Mouse (Mus musculus): Measurements from ENCODE around the gene Naa80. TPM values are rescaled to one million over a fixed set of nuclear protein-coding genes. Genes with fewer than 3 reads are reported as not detected.
"Not testable (repeated sequence)": the region's sequence is repeated elsewhere in the genome, so short reads cannot be mapped to it uniquely, and the experiment has no call there.

The Naa80 gene
- polyA plus RNA-seq, 1 experiment from 2014 or later = 14.7 TPM

- ATAC-seq (ENCODE audit: low FRiP score, low read depth) = no peak
- 6% methylated on average over 8 of the region's 8 CpGs for WGBS
- H3K4me1 ChIP-seq = peaks cover 60% of the 10 kb centered on the region
- H3K4me2 ChIP-seq (replicated peaks) = peak overlapping the region; percentile 58
- no peak overlapping the region for H3K27ac ChIP-seq (replicated peaks)
- H3K9ac ChIP-seq (replicated peaks) = peak overlapping the region; percentile 54
- no peaks in the 10 kb centered on the region for H3K9me3 ChIP-seq
- H3K4me3 ChIP-seq = peak overlapping the region; percentile 36
- H3K36me3 ChIP-seq = peaks cover 3% of the 10 kb centered on the region
- H3K27me3 ChIP-seq = peaks cover 64% of the 10 kb centered on the region
Measured at GRCm38 (mm10) chr9:107551890-107552355, 26.8 kb upstream of the Naa80 start.

DNA sequence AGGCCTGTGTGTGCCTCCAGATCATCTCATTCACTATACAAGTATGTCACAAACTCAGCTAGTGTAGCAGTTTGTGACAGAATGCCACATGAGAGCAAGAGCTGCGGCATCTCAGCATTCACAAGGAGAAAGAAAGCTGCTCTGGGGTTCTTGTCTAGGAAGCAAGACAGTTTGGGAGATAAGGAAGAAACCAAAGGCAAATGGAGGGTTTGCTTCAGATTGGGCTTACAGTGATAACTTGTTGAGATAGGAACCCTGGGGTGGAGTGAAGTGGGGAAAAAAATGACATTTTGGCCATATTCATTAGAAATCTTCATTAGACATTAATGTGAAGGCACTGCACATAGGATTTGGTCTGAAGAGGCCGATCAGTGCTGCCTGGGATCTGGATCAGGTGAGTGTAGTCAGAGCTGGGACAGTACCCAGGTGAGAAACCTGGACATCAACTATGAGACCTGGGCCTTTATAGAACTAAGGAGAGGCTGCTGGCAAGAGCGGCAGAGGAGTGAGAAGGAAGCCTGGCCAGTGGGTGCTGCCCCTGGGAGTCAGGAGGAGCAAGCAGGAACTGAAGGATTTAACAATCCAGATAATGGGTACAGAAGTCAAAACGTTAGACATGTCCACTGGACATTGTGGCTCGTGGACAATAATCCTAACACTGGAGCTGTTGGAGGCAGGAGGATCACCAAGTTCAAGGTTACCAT is 25.8 kb upstream of the Naa80 start:
- Histone ChIP-seq H3K9ac (replicated peaks) (no peak overlapping the region), H3K36me3 (peaks cover 12% of the 10 kb centered on the region), H3K27ac (replicated peaks) (no peak overlapping the region), H3K4me3 (no peak overlapping the region), H3K27me3 (peaks cover 58% of the 10 kb centered on the region), H3K9me3 (no peaks in the 10 kb centered on the region), H3K4me2 (replicated peaks) (peak overlapping the region; percentile 94; the same call in 1 of the 2 replicates), H3K4me1 (peaks cover 54% of the 10 kb centered on the region)
- ATAC-seq (ENCODE audit: low FRiP score, low read depth) = no peak
- WGBS = 84% methylated on average over 5 of the region's 5 CpGs

- peak; percentile 81 for ATAC-seq (ENCODE audit: low FRiP score, low read depth)
- WGBS = 7% methylated on average over 37 of the region's 37 CpGs
- peak overlapping the region; percentile 94 for H3K4me2 ChIP-seq (replicated peaks)
- no peaks in the 10 kb centered on the region for H3K9me3 ChIP-seq
- peaks cover 20% of the 10 kb centered on the region for H3K36me3 ChIP-seq
- peak overlapping the region; percentile 68 for H3K9ac ChIP-seq (replicated peaks)
- H3K27ac ChIP-seq (replicated peaks) = peak overlapping the region; percentile 88
- H3K4me3 ChIP-seq = peak overlapping the region; percentile 79
- peaks cover 54% of the 10 kb centered on the region for H3K4me1 ChIP-seq
- H3K27me3 ChIP-seq = peaks cover 50% of the 10 kb centered on the region
Measured at GRCm38 (mm10) chr9:107553541-107554318, 25.0 kb upstream of the Naa80 start.

GRCm38 (mm10) chr9:107554319-107554825 is 24.3 kb upstream of the Naa80 start:
- under 1% methylated on average over 53 of the region's 53 CpGs for WGBS
- Histone ChIP-seq H3K9me3 (no peaks in the 10 kb centered on the region), H3K4me3 (peak overlapping the region; percentile 79), H3K27me3 (peaks cover 43% of the 10 kb centered on the region), H3K9ac (replicated peaks) (peak overlapping the region; percentile 75), H3K27ac (replicated peaks) (peak overlapping the region; percentile 88), H3K4me1 (peaks cover 54% of the 10 kb centered on the region), H3K4me2 (replicated peaks) (peak overlapping the region; percentile 94), H3K36me3 (peaks cover 27% of the 10 kb centered on the region)
- ATAC-seq (ENCODE audit: low FRiP score, low read depth) = peak; percentile 94

DNA sequence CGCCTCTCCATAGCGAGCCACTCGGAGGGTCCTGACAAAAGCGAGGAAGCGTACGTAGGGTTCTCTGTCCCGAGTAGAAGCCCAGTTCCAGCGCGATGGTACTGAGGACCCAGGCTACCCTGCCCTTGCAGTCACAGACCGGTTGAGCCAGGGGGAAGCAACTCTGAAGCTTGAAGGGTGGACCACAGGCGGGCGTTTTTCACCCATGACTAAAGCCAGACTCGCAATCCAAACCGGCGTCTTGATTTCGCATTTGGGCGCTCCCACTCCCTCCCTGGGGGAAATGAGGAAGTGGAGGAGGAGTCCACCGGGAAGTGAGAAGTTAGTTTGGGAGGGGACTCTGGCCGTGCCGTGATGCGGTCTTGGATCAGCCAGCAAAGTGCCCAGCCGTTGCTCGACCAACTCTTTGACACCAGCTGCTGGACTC is 23.6 kb upstream of the Naa80 start:
- Histone ChIP-seq H3K4me1 (peaks cover 54% of the 10 kb centered on the region), H3K9me3 (no peaks in the 10 kb centered on the region), H3K36me3 (peaks cover 34% of the 10 kb centered on the region), H3K4me2 (replicated peaks) (peak overlapping the region; percentile 94), H3K4me3 (peak overlapping the region; percentile 79), H3K9ac (replicated peaks) (peak overlapping the region; percentile 75), H3K27ac (replicated peaks) (peak overlapping the region; percentile 88), H3K27me3 (peaks cover 36% of the 10 kb centered on the region)
- WGBS = under 1% methylated on average over 23 of the region's 23 CpGs
- ATAC-seq (ENCODE audit: low FRiP score, low read depth) = no peak; the same call in 1 of the 2 replicates

DNA sequence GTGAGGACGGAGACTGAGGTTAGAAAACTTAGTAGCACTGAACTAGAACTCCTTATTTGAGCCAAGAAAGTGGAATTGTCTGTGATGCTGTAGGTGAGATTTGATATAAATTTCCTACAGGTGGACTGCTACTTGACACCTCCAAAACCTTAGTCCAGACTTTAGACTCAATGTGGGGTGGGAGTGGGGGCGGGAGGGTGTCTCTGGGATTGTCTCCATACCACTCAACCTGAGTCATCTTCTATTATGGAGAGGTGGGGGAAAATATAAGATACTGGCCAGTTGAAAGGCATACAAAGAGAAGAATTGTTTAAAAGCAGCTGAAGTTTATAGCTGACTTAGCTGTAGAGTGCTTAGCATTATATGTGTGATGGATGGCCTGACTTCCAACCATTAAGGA is 23.0 kb upstream of the Naa80 start:
- Histone ChIP-seq H3K4me1 (peaks cover 51% of the 10 kb centered on the region), H3K36me3 (peaks cover 40% of the 10 kb centered on the region), H3K4me3 (peak overlapping the region; percentile 79), H3K9me3 (no peaks in the 10 kb centered on the region), H3K27me3 (peaks cover 30% of the 10 kb centered on the region), H3K27ac (replicated peaks) (no peak overlapping the region), H3K9ac (replicated peaks) (peak overlapping the region; percentile 75), H3K4me2 (replicated peaks) (peak overlapping the region; percentile 94)
- WGBS = 42% methylated on average over 2 of the region's 2 CpGs
- no peak for ATAC-seq (ENCODE audit: low FRiP score, low read depth)

- H3K4me2 ChIP-seq (replicated peaks) = peak overlapping the region; percentile 94
- peaks cover 23% of the 10 kb centered on the region for H3K27me3 ChIP-seq
- no peak overlapping the region for H3K27ac ChIP-seq (replicated peaks)
- H3K36me3 ChIP-seq = peaks cover 47% of the 10 kb centered on the region
- H3K4me3 ChIP-seq = 0 out of 2 replicates have a peak overlapping the region, but pooled peaks have one; percentile 5
- 88% methylated on average over 3 of the region's 3 CpGs for WGBS
- H3K4me1 ChIP-seq = peaks cover 44% of the 10 kb centered on the region
- H3K9ac ChIP-seq (replicated peaks) = no peak overlapping the region
- no peaks in the 10 kb centered on the region for H3K9me3 ChIP-seq
- no peak for ATAC-seq (ENCODE audit: low FRiP score, low read depth)
Measured at GRCm38 (mm10) chr9:107556346-107556745, 22.3 kb upstream of the Naa80 start.

- peak within 1 kb of the TSS; percentile 88 for H3K4me3 ChIP-seq
- peaks cover 58% of the 10 kb centered on the region for H3K36me3 ChIP-seq
- ATAC-seq (ENCODE audit: low FRiP score, low read depth) = peak; percentile 96
- H3K9me3 ChIP-seq = no peaks in the 10 kb centered on the region
- peak within 1 kb of the TSS; percentile 88 for H3K9ac ChIP-seq (replicated peaks)
- H3K27ac ChIP-seq (replicated peaks) = peak within 1 kb of the TSS; percentile 63
- peaks cover 29% of the 10 kb centered on the region for H3K4me1 ChIP-seq
- H3K27me3 ChIP-seq = no peaks in the 10 kb centered on the region
- peak within 1 kb of the TSS; percentile 81 for H3K4me2 ChIP-seq (replicated peaks)
- under 1% methylated on average over 39 of the region's 46 CpGs for WGBS
Measured at GRCm38 (mm10) chr9:107563029-107563581, 15.6 kb upstream of the Naa80 start, which contains the start of gene Tusc2. Tusc2 (plus strand) TSS chr9:107563255.

DNA sequence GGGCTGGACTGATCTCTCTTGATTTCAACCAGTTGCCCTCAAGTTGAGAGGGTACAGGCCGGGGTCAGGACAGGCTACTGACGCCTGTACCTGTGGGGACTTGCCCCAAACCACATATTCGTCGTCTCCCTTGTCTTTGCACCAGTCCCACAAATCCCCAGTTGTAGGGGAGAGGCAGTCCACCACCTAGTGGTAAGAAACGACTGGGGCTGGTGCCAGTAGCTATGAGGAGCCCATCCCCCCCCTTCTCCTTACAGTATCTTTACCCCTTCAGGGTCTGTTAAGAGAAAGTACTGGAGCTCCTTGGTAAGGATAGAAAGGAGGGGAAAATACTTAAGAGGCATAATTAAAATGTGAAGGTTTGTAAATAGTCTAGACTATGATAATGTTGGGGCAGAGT is 13.1 kb upstream of the Naa80 start:
- not testable (repeated sequence) for ATAC-seq (ENCODE audit: low FRiP score, low read depth); H3K27ac ChIP-seq (replicated peaks); H3K27me3 ChIP-seq; H3K9me3 ChIP-seq; H3K4me3 ChIP-seq; H3K4me2 ChIP-seq (replicated peaks); H3K9ac ChIP-seq (replicated peaks)
- Histone ChIP-seq H3K4me1 (peaks cover 40% of the 10 kb centered on the region), H3K36me3 (peaks cover 36% of the 10 kb centered on the region)
- 50% methylated on average over 5 of the region's 5 CpGs for WGBS

DNA sequence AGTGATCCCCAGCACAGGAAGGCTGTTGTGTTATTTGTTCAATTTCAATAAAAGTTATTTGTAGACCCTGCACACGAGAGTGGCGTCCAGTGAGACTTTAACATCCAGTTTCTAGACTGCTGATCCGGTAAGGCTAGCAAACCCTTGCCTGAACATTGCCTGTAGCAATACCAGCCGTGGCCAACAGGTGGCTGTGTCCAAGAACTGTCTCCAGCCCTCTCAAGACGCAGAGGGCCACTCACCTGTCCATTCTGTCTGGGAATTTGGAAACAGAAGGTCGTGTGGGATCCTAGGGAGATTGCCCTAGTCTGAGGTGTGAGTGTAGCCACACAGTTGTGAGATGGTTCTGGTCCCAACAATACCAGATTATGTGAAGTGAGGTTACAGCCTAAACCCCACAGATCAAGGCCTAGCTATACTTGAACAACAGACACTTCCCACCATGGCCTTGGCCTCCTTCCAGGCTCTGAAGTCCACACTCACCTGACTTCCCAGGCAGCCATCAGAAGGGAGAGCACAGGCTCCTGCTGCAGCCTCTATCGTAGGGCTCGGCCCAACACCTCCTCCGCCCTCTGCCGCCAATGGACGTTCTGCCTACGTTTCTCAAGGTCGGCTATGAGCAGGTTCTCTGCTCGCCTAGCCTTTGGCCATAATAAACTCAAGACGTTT is 12.5 kb upstream of the Naa80 start:
- Histone ChIP-seq H3K4me1 (peaks cover 47% of the 10 kb centered on the region), H3K9me3 (no peaks in the 10 kb centered on the region), H3K36me3 (peaks cover 36% of the 10 kb centered on the region), H3K27ac (replicated peaks) (no peak overlapping the region), H3K4me2 (replicated peaks) (no peak overlapping the region), H3K4me3 (no peak overlapping the region), H3K27me3 (no peaks in the 10 kb centered on the region), H3K9ac (replicated peaks) (no peak overlapping the region)
- no peak for ATAC-seq (ENCODE audit: low FRiP score, low read depth)
- WGBS = 60% methylated on average over 15 of the region's 15 CpGs

GRCm38 (mm10) chr9:107566855-107567254 is 11.8 kb upstream of the Naa80 start:
- H3K9me3 ChIP-seq = no peaks in the 10 kb centered on the region
- H3K9ac ChIP-seq (replicated peaks) = no peak overlapping the region
- peaks cover 53% of the 10 kb centered on the region for H3K4me1 ChIP-seq
- no peak overlapping the region for H3K4me3 ChIP-seq
- H3K4me2 ChIP-seq (replicated peaks) = no peak overlapping the region
- no peak for ATAC-seq (ENCODE audit: low FRiP score, low read depth)
- no peak overlapping the region for H3K27ac ChIP-seq (replicated peaks)
- peaks cover 36% of the 10 kb centered on the region for H3K36me3 ChIP-seq
- no peaks in the 10 kb centered on the region for H3K27me3 ChIP-seq
- 75% methylated on average over 3 of the region's 3 CpGs for WGBS

All from midbrain, embryonic 12.5 days (tissue).